Mouse (Mus musculus) T-helper 2 cell (primary cell): Measurements from ENCODE around the gene Slc35f3.

ENCODE experiments used
- in situ Hi-C: fragments of 300-600 bp; cut with MboI, MseI; formaldehyde crosslinking; loops from one replicate; pipeline ENCODE4 v1.15.1; 2025; ENCODE audit warnings: high pct_unique_total_duplicates

Slc35f3 gene

DNA sequence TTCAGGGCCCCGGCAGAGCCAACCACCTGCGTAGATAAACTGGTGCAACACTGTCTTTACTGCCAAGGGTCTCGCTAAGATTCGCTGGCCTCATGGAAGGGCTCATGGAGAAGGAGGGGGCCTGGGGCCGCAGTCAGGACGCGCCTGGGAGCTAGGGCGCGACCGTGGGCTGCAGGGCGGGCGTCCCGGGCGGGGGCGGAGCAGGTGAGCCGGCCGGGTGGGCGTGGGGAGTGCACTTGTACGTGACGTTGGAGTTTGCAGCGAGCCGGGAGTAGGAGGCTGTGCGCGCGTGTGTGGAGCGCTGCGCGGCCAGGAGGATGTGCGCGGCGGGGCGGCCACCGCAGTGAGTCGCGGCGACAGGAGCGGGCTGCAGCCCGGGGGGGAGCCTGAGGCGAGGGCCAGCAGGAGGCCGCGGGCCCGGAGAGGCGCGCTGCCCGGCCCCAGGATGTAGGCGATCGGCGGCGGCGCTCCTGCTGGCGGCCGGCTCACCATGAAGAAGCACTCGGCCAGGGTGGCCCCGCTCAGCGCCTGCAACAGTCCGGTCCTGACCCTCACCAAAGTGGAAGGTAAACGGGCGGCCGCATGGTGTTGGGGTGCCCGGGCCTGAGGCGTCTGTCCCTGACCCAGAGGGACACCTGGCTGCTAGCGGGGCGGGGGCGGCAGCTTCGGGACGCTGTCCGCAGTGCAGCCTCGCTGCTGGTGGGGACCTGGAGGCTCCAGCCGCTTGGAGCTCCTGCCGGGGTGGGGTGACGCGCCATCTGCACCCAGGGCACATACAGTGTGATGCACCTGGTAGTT is at the start of gene Slc35f3:
Gene Slc35f3, plus strand, starts transcription at position 263 of the 798 bp plus-strand sequence.
- in situ Hi-C loops = no loop called here

- in situ Hi-C loops = no loop called here
Observed at GRCm38 (mm10) chr8:126250486-126250885, 47.9 kb upstream of the Slc35f3 start.

- in situ Hi-C loops = no loop called here
Observed at GRCm38 (mm10) chr8:126256585-126257391, 41.6 kb upstream of the Slc35f3 start.

DNA sequence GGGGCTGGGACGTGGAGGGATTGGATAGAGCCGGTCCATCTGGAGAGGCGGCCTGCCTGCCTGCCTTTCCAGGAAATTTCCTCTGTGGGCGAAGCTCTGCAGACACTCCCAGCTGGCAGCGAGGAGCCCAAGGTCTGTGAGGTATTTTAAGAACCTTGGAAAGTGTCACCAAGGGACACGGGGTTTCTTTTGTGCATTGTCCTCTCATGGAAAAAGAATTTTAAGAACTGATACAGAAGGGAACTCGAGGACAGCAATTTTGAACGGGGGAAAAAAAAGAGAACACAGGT is 41.0 kb upstream of the Slc35f3 start:
- in situ Hi-C loops = no loop called here

GRCm38 (mm10) chr8:126258175-126258781 is 40.1 kb upstream of the Slc35f3 start:
- in situ Hi-C loops = no loop called here

DNA sequence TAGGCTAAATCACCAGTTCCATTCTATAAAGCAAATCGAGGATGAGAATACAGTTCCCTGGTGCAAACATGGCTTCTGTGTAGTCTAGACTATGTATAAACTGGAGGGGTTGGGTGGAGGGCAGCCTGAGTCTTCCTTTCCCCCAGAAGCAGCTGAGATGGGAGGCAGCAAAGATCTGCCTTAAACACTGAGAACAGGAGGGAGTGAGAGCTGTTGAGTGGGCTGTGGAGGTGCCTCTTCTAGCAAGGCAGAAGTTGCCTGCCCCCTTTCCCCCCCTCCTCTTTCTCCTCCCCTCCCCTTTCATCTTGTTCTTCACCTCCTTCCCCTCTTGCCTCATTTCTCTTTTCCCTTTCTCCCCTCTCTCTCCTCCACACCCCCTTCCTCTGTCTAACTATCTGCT is 33.2 kb upstream of the Slc35f3 start:
- in situ Hi-C loops = no loop called here

DNA sequence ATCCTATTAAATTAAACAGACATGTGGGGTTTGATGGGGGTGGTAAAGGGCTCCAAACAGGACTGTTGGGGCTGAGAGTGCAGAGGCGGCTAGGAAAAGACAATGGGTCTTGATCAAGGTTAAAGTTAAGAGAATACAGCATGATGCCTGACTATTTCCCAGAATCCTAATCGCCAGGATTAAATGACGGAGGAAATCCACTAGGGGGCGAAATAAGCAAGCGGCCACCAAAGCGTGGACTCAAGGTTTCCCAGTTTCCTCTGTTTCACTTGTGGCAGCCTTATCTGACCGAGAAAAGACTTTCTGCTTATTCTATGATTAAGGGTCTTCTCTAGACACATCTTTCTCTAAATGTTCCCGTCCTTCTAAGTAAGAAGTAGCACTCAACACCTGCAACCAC is 31.2 kb upstream of the Slc35f3 start:
- in situ Hi-C loops = no loop called here

DNA sequence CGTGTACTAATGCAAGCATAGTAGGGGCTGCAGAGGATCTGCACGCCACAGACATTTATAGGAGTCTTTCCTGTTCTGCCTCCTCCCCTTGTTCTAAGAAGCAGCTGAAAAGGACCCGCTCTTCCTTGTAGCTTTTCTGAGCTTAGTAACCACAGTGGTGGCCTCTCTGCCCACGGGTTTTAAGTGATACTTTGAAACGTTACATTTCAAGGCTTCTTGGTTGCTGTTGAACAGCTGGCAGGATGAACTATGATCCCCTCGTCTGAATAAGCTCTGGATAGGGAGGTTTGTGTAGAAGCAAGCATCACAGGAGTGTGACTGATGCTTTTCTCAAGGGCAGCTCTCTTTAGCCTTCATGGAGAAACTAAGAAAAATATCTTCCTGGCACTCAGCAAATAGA is 28.6 kb upstream of the Slc35f3 start:
- in situ Hi-C loops = no loop called here

- in situ Hi-C loops = no loop called here
Observed at GRCm38 (mm10) chr8:126272445-126272844, 25.9 kb upstream of the Slc35f3 start.

GRCm38 (mm10) chr8:126273066-126273465 is 25.3 kb upstream of the Slc35f3 start:
- in situ Hi-C loops = no loop called here

- in situ Hi-C loops = no loop called here
Observed at GRCm38 (mm10) chr8:126274866-126275360, 23.4 kb upstream of the Slc35f3 start.

- in situ Hi-C loops = no loop called here
Observed at GRCm38 (mm10) chr8:126275886-126276285, 22.5 kb upstream of the Slc35f3 start.

- in situ Hi-C loops = no loop called here
Observed at GRCm38 (mm10) chr8:126291951-126292350, 6.4 kb upstream of the Slc35f3 start.

- in situ Hi-C loops = no loop called here
Observed at GRCm38 (mm10) chr8:126297284-126297845, 993 bp upstream of the Slc35f3 start.

- in situ Hi-C loops = no loop called here
Observed at GRCm38 (mm10) chr8:126299333-126299732, 975 bp downstream of the Slc35f3 start.

DNA sequence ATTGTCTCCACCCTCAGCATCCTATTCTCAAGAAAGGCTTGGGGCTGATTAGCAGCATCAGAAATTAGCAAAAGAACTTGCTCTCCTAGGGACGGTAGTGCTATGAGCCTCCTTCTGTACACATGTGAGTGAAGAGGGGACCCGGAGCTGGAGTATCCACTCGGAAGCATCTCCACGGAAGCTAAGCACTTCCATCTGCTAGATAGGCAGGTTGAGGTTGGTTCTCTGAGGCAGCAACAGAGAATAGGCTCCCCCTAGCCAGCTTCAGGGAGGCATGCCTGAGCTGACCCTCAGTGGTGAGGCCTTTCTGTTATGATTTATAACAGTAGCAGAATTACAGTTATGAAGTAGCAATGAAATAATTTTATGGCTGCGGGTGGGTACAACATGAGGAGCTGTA is 2.0 kb downstream of the Slc35f3 start:
- in situ Hi-C loops = no loop called here

DNA sequence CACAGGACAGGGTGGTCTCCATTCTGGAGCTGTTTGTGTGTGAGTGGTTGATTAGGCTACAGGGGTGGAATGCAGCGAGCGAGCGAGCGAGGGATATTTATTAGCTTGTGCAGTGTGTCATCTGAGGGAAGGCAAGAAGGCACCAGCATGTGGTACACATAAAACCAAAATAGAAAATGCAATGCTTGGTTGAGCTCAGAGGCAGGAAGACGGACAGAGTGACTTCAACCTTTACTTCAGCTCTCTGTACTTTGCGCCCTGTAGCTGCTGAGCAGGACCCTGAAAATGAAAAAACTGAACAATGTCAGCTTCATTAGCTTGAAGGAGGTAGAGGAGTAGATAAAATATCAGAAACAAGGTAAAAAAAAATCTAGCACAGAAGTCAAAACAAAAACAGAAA is 3.2 kb downstream of the Slc35f3 start:
- in situ Hi-C loops = no loop called here

DNA sequence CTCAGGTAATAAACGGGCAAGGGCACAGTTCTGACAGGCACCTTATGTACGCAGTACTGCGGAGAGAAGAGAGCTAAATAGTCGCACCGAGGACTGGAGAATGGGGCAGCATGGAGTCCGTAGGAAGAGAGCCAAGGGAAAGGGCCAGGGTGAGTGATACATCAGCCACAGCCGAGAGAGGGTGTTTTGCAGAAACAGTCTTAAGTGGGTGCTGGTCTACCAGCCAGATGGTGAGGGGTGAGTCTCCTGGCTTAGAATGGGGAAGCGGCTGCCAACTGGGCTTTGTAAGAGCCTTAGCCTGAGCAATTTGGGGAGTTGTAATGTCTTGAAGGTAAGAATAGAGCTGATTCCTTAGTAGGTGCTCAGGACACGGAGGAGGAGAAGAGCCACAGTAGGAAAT is 8.8 kb downstream of the Slc35f3 start:
- in situ Hi-C loops = no loop called here

DNA sequence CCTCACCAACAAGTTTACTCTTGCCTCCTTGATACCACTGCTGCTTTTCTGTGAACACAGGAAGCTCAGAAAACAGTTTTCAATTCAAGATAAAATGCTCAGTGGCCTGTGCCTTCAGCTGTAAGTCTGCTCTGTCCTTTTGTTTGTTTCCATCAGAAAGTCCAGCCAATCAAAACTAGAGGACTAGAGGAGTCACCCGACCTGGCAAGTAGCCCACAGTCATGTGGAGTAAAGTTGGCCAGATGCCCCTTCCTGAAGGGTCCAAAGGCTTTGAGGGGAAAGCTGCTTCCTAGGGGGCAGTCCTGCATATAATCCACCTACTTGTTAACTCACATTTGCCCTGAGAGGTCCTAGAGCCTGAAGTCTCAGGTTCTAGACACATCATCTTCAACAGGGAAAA is 10.7 kb downstream of the Slc35f3 start:
- in situ Hi-C loops = no loop called here

DNA sequence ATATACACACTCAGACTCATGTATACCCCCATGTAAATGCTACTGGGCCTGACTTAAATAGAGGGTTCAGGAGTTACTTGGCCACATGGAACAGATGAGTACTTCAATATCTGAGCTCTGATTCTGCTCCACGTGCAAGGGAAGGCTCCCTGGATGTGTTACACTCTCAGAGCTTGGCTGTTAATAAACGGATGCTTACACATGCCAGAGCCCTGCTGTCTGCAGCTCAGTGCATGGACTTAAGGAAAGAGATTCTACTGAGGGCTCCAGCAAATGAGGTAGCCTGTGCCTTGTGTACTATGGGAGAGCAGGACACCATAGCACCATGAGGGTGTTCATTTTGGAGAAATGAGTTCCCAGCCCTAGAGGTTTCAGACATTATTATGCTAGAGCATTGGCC is 26.6 kb downstream of the Slc35f3 start:
- in situ Hi-C loops = no loop called here

GRCm38 (mm10) chr8:126326136-126326535 is 27.8 kb downstream of the Slc35f3 start:
- in situ Hi-C loops = no loop called here

GRCm38 (mm10) chr8:126326731-126327130 is 28.4 kb downstream of the Slc35f3 start:
- in situ Hi-C loops = no loop called here
